Mouse (Mus musculus): ENCODE measurements around the gene Cic. TPM values are rescaled to one million over a fixed set of nuclear protein-coding genes. Genes with fewer than 3 reads are reported as not detected.

Gene Cic
- polyA plus RNA-seq, 1 experiment from 2014 or later = 27.4 TPM

- ATAC-seq (ENCODE audit: insufficient read depth, low FRiP score) = no peak
- H3K27ac ChIP-seq (ENCODE audit: low read length) = no peak overlapping the region
- H3K27me3 ChIP-seq (ENCODE audit: control insufficient read depth, insufficient read depth, low read length) = no peaks in the 10 kb centered on the region
- H3K4me2 ChIP-seq (ENCODE audit: low read depth, low read length) = no peak overlapping the region
- H3K4me3 ChIP-seq (replicated peaks; ENCODE audit: low read length) = no peak overlapping the region
- 82% methylated on average over 20 of the region's 20 CpGs for WGBS
- no peaks in the 10 kb centered on the region for H3K9me3 ChIP-seq (replicated peaks; ENCODE audit: control insufficient read depth, low read length)
- no peaks in the 10 kb centered on the region; the same call in 1 of the 2 replicates for H3K36me3 ChIP-seq (ENCODE audit: control insufficient read depth, insufficient read depth, low read length)
- no peaks in the 10 kb centered on the region for H3K4me1 ChIP-seq (ENCODE audit: control insufficient read depth, insufficient read depth, low read length)
- no peak overlapping the region for H3K9ac ChIP-seq (ENCODE audit: low read length)
Observed at GRCm38 (mm10) chr7:25341000-25341784, 73.7 kb downstream of the Cic start.

Small RNA genes within 50 kb of the gene (microRNA-seq; reads per million reads assigned to microRNA genes)
- not detected for gene Mir7048

Other genes starting within 250 kb of the Cic start
- 3.6 and 4.0 TPM in 2 replicates for gene Grik5, start 195.4 kb upstream of the Cic start, polyA plus RNA-seq (2015; fragmentation: Nextera tagmentation; extraction: Ambion mirVana)
- 23.1 and 25.2 TPM in 2 replicates for gene Zfp574, start 195.1 kb upstream of the Cic start, polyA plus RNA-seq (2015; fragmentation: Nextera tagmentation; extraction: Ambion mirVana)
- 1.4 TPM in 2 replicates for gene Pou2f2, start 88.0 kb upstream of the Cic start, polyA plus RNA-seq (2015; fragmentation: Nextera tagmentation; extraction: Ambion mirVana)
- 9.1 and 9.7 TPM in 2 replicates for gene Dedd2, start 47.1 kb upstream of the Cic start, polyA plus RNA-seq (2015; fragmentation: Nextera tagmentation; extraction: Ambion mirVana)
- 2.5 and 2.9 TPM in 2 replicates for gene Zfp526, start 46.3 kb upstream of the Cic start, polyA plus RNA-seq (2015; fragmentation: Nextera tagmentation; extraction: Ambion mirVana)
- 5.7 and 6.3 TPM in 2 replicates for gene Gsk3a, start 29.9 kb upstream of the Cic start, polyA plus RNA-seq (2015; fragmentation: Nextera tagmentation; extraction: Ambion mirVana)
- gene Erf, start 16.9 kb upstream of the Cic start, polyA plus RNA-seq (2015; fragmentation: Nextera tagmentation; extraction: Ambion mirVana) = 6.9 and 11.0 TPM in 2 replicates
- gene Pafah1b3, start 30.3 kb downstream of the Cic start, polyA plus RNA-seq (2015; fragmentation: Nextera tagmentation; extraction: Ambion mirVana) = 186 and 209 TPM in 2 replicates
- gene Prr19, start 33.7 kb downstream of the Cic start, polyA plus RNA-seq (2015; fragmentation: Nextera tagmentation; extraction: Ambion mirVana) = 0.49 and 0.57 TPM in 2 replicates
- 0.57 and 0.66 TPM in 2 replicates for gene Tmem145, start 38.4 kb downstream of the Cic start, polyA plus RNA-seq (2015; fragmentation: Nextera tagmentation; extraction: Ambion mirVana)
- 9.5 and 10.7 TPM in 2 replicates for gene Megf8, start 49.5 kb downstream of the Cic start, polyA plus RNA-seq (2015; fragmentation: Nextera tagmentation; extraction: Ambion mirVana)
- 1,223 and 2,187 TPM in 2 replicates for gene Cnfn, start 102.0 kb downstream of the Cic start, polyA plus RNA-seq (2015; fragmentation: Nextera tagmentation; extraction: Ambion mirVana)
- 10.6 and 10.9 TPM in 2 replicates for gene Lipe, start 131.0 kb downstream of the Cic start, polyA plus RNA-seq (2015; fragmentation: Nextera tagmentation; extraction: Ambion mirVana)
- gene Cxcl17, start 145.2 kb downstream of the Cic start, polyA plus RNA-seq (2015; fragmentation: Nextera tagmentation; extraction: Ambion mirVana) = 0.61 and 0.64 TPM in 2 replicates
- 98.3 and 139 TPM in 2 replicates for gene Ceacam1, start 209.9 kb downstream of the Cic start, polyA plus RNA-seq (2015; fragmentation: Nextera tagmentation; extraction: Ambion mirVana)

All from stomach, embryonic 16.5 days (tissue).